Comparison of ENCODE assay signal across 26 mouse cellular contexts in genomic region chr10:75650306-75650902, GRCm38 (mm10). TPM values are rescaled to one million over a fixed set of nuclear protein-coding genes. Genes with fewer than 3 reads are reported as not detected.
DNase-seq lines count a peak whose midpoint lies in the region; ATAC-seq and TF ChIP-seq lines count a peak whose summit lies in the region.
"Had no signal": no experiment of that assay in that cellular context is flagged by ENCODE, and none has a peak within 500 bp of the region (broad histone marks: within the 10 kb centered on the region; RNA-seq: fewer than 3 reads in every experiment).

No protein-coding gene starts in this region.

- ATAC-seq in frontal cortex, adult (ENCODE audit: low TSS enrichment) = peak; percentile 28
- ATAC-seq in forebrain, embryonic 12.5 days (ENCODE audit: low FRiP score) = no peak
- ATAC-seq: activated CD4-positive, CD25-positive, alpha-beta regulatory T cell, adult 4 months; forebrain, postnatal 0 days; midbrain, embryonic 15.5 days had no signal

- no peak for DNase-seq in frontal cortex, postnatal 14 days (ENCODE audit: low spot score in 2 of 2)
- DNase-seq in right cerebral cortex, adult 18-20 months = peak; percentile 62
- no peak for DNase-seq in right cerebral cortex, postnatal 10 days (ENCODE audit: low spot score in 2 of 2)
- no peak for DNase-seq in ES-E14 (ENCODE audit: low read depth, low spot score)
- DNase-seq in hindbrain, embryonic 10.5 days (ENCODE audit: low spot score) = no peak
- DNase-seq: adrenal gland, adult 2 months; adrenal gland, postnatal 36 days; cerebellum, adult 2 months; cerebellum, postnatal 14 days; forebrain, postnatal 0 days; gastrocnemius, postnatal 14 days; heart, postnatal 4 days; kidney, adult 11 months; kidney, postnatal 25 days; lung, embryonic 14.5 days; lung, postnatal 14 days had no signal

- H3K4me2 ChIP-seq in forebrain, embryonic 12.5 days = no peak overlapping the region
- H3K4me2 ChIP-seq: heart, embryonic 11.5 days; hindbrain, embryonic 14.5 days; liver, embryonic 15.5 days; lung, embryonic 14.5 days; midbrain, embryonic 15.5 days; neural tube, embryonic 13.5 days; stomach, embryonic 15.5 days had no signal

- H3K4me1 ChIP-seq in ES-E14 (ENCODE audit: control insufficient read depth in 2 of 2, insufficient read depth in 2 of 2, low read length in 2 of 2, poor library complexity in 1 of 2) = peaks cover 20 to 35% of the 10 kb centered on the region in 2 experiments
- H3K4me1 ChIP-seq in forebrain, embryonic 12.5 days = no peaks in the 10 kb centered on the region
- H3K4me1 ChIP-seq in hindbrain, embryonic 10.5 days (replicated peaks) = no peaks in the 10 kb centered on the region
- H3K4me1 ChIP-seq: liver, embryonic 15.5 days; midbrain, embryonic 15.5 days; neural tube, embryonic 13.5 days; stomach, embryonic 15.5 days had no signal

- H3K27ac ChIP-seq in ES-E14 (ENCODE audit: insufficient read depth, low read depth, low read length, poor library complexity, severe bottlenecking) = peak overlapping the region; percentile 99
- H3K27ac ChIP-seq in forebrain, embryonic 12.5 days = no peak overlapping the region
- no peak overlapping the region for H3K27ac ChIP-seq in hindbrain, embryonic 10.5 days
- H3K27ac ChIP-seq: hindbrain, embryonic 14.5 days; liver, embryonic 15.5 days; midbrain, embryonic 15.5 days; neural tube, embryonic 13.5 days; stomach, embryonic 15.5 days had no signal

- no peaks in the 10 kb centered on the region for H3K9me3 ChIP-seq in ES-E14 (ENCODE audit: control insufficient read depth, insufficient read depth, low read depth, low read length)
- no peaks in the 10 kb centered on the region for H3K9me3 ChIP-seq in forebrain, embryonic 12.5 days
- no peaks in the 10 kb centered on the region for H3K9me3 ChIP-seq in hindbrain, embryonic 10.5 days
- H3K9me3 ChIP-seq: liver, embryonic 15.5 days; midbrain, embryonic 15.5 days; neural tube, embryonic 13.5 days; stomach, embryonic 15.5 days had no signal

- no peaks in the 10 kb centered on the region for H3K27me3 ChIP-seq in forebrain, embryonic 12.5 days
- no peaks in the 10 kb centered on the region for H3K27me3 ChIP-seq in hindbrain, embryonic 10.5 days (ENCODE audit: insufficient read depth, poor library complexity, severe bottlenecking)
- H3K27me3 ChIP-seq: liver, embryonic 15.5 days; midbrain, embryonic 15.5 days; neural tube, embryonic 13.5 days; stomach, embryonic 15.5 days had no signal

- H3K36me3 ChIP-seq in ES-E14 (ENCODE audit: control insufficient read depth, insufficient read depth, low read length, poor library complexity, severe bottlenecking) = peaks cover 51% of the 10 kb centered on the region
- H3K36me3 ChIP-seq in forebrain, embryonic 12.5 days (replicated peaks) = peaks cover 91% of the 10 kb centered on the region
- H3K36me3 ChIP-seq in hindbrain, embryonic 10.5 days = peaks cover 99% of the 10 kb centered on the region

- no peak overlapping the region for H3K4me3 ChIP-seq in ES-E14 (ENCODE audit: insufficient read depth in 1 of 2, low read depth in 1 of 2, low read length in 2 of 2, poor library complexity in 1 of 2, severe bottlenecking in 1 of 2)
- H3K4me3 ChIP-seq in forebrain, embryonic 12.5 days (replicated peaks) = no peak overlapping the region
- H3K4me3 ChIP-seq in hindbrain, embryonic 10.5 days = no peak overlapping the region
- H3K4me3 ChIP-seq: erythroblast, embryonic 14.5 days; liver, embryonic 15.5 days; midbrain, embryonic 15.5 days; neural tube, embryonic 13.5 days; stomach, embryonic 15.5 days had no signal

- in situ Hi-C loops in ES-E14 (cut with MboI; ENCODE audit: low sequenced_read_pairs in 2 of 2, unreplicated experiment in 2 of 2) = no loop called here

- no peak overlapping the region for H3K9ac ChIP-seq in ES-E14 (ENCODE audit: insufficient read depth, low read depth, low read length, poor library complexity, severe bottlenecking)
- H3K9ac ChIP-seq in forebrain, embryonic 12.5 days = no peak overlapping the region
- H3K9ac ChIP-seq: forebrain, postnatal 0 days; hindbrain, embryonic 14.5 days; liver, embryonic 15.5 days; lung, embryonic 14.5 days; midbrain, embryonic 15.5 days; neural tube, embryonic 13.5 days; stomach, embryonic 15.5 days had no signal

- WGBS in forebrain, embryonic 12.5 days = 87% methylated on average over 6 of the region's 6 CpGs
- WGBS in hindbrain, embryonic 10.5 days = 91% methylated on average over 6 of the region's 6 CpGs

TF ChIP-seq in ES-E14, 5 proteins besides CTCF, POLR2A, EP300 and RAD21:
- TF ChIP-seq HCFC1 (IDR thresholded peaks at IDR 0.05; ENCODE audit: borderline replicate concordance, insufficient read depth, low read length) = no peak
- TF ChIP-seq ZNF384 (IDR thresholded peaks at IDR 0.05; ENCODE audit: low read depth, low read length) = no peak
- TF ChIP-seq ZC3H11A (IDR thresholded peaks at IDR 0.05; ENCODE audit: borderline replicate concordance, low read depth, low read length) = no peak
- no peak for TF ChIP-seq MAFK (IDR thresholded peaks at IDR 0.05; ENCODE audit: insufficient read depth, low read depth, low read length)
- no peak for TF ChIP-seq CHD2 (IDR thresholded peaks at IDR 0.05; ENCODE audit: low read depth, low read length)
TF ChIP-seq in ES-E14: peak in this region for 0.

RNA-seq across cellular contexts. Expression of gene Susd2, which starts 6.6 kb away (rescaled TPM):
- 10.4 and 20.1 TPM in 2 replicates for total RNA-seq in ES-E14 (2012; rRNA removed)
- polyA plus RNA-seq in forebrain, embryonic 12.5 days (2016; fragmentation: Nextera tagmentation; extraction: Ambion mirVana) = 1.6 TPM in 2 replicates
- 2.0 and 3.0 TPM in 2 replicates for polyA plus RNA-seq in hindbrain, embryonic 10.5 days (2016; fragmentation: Nextera tagmentation; extraction: Ambion mirVana)
